8 mouse cellular contexts compared by ENCODE assay signal in genomic region chr6:51379074-51379473, GRCm38 (mm10). TPM values are rescaled to one million over a fixed set of nuclear protein-coding genes. Genes with fewer than 3 reads are reported as not detected.
DNase-seq lines count a peak whose midpoint lies in the region; ATAC-seq lines count a peak whose summit lies in the region.

No protein-coding gene starts in this region.

- WGBS in heart, embryonic 10.5 days, result 13% methylated on average over 5 of the region's 5 CpGs
- WGBS in liver, embryonic 16.5 days (ENCODE audit: insufficient replicate concordance), result 25% methylated on average over 5 of the region's 5 CpGs

- peaks cover 18% of the 10 kb centered on the region for H3K4me1 ChIP-seq in heart, embryonic 10.5 days
- no peaks in the 10 kb centered on the region; the same call in 1 of the 2 replicates for H3K4me1 ChIP-seq in liver, embryonic 16.5 days (ENCODE audit: control insufficient read depth, low read depth, low read length)

- peak overlapping the region; percentile 53 for H3K4me2 ChIP-seq in liver, embryonic 16.5 days (ENCODE audit: low read depth, low read length)

- DNase-seq in heart, embryonic 10.5 days (ENCODE audit: low spot score), result no peak
- DNase-seq in heart, postnatal 25 days (ENCODE audit: low spot score), result no peak
- peak; percentile 73 for DNase-seq in Muller cell, postnatal 12 days (ENCODE audit: inconsistent ontology term)
- DNase-seq in forelimb bud, embryonic 11.5 days (ENCODE audit: low read depth, low spot score), result peak; percentile 33
- DNase-seq in right cerebral cortex, postnatal 25 days, result no peak
- DNase-seq in ovary, adult 18-20 months (ENCODE audit: low spot score), result no peak
- no peak for DNase-seq in kidney, postnatal 4 days

- no peak overlapping the region for H3K9ac ChIP-seq in liver, embryonic 16.5 days (ENCODE audit: low read depth, low read length)

- no peak for ATAC-seq in liver, embryonic 16.5 days (ENCODE audit: low read depth)

- no peaks in the 10 kb centered on the region for H3K36me3 ChIP-seq in heart, embryonic 10.5 days
- H3K36me3 ChIP-seq in liver, embryonic 16.5 days (ENCODE audit: control insufficient read depth, insufficient read depth), result no peaks in the 10 kb centered on the region

- H3K4me3 ChIP-seq in heart, embryonic 10.5 days, result peak overlapping the region; percentile 60
- H3K4me3 ChIP-seq in liver, embryonic 16.5 days (ENCODE audit: low read depth, low read length), result peak overlapping the region; percentile 44

- no peaks in the 10 kb centered on the region for H3K9me3 ChIP-seq in heart, embryonic 10.5 days
- no peaks in the 10 kb centered on the region for H3K9me3 ChIP-seq in liver, embryonic 16.5 days (replicated peaks; ENCODE audit: control insufficient read depth, low read length)

- peak overlapping the region; percentile 96 for H3K27ac ChIP-seq in heart, embryonic 10.5 days
- H3K27ac ChIP-seq in liver, embryonic 16.5 days (ENCODE audit: low read length), result no peak overlapping the region

- peaks cover 4% of the 10 kb centered on the region; the same call in 1 of the 2 replicates for H3K27me3 ChIP-seq in heart, embryonic 10.5 days (ENCODE audit: insufficient read depth, poor library complexity, severe bottlenecking)
- no peaks in the 10 kb centered on the region for H3K27me3 ChIP-seq in liver, embryonic 16.5 days (ENCODE audit: control insufficient read depth, insufficient read depth, low read depth, low read length)

- intact Hi-C loops in heart, postnatal 25 days (cut with DNase I), result no loop called here

RNA-seq across cellular contexts. Expression of gene Nfe2l3, which starts 53.4 kb away (rescaled TPM):
- 2.0 and 2.9 TPM in 2 replicates for polyA plus RNA-seq in heart, embryonic 10.5 days (2016; fragmentation: Nextera tagmentation; extraction: Ambion mirVana)
- under 1 TPM; 0.31 to 0.53 TPM for total RNA-seq in heart, postnatal 25 days (2021)
- 0.15 and 0.21 TPM in 2 replicates for polyA plus RNA-seq in liver, embryonic 16.5 days (2015; fragmentation: Nextera tagmentation; extraction: Ambion mirVana)

Comparison
In these comparisons a context has a peak if more than half of its experiments do, and no peak if none do; other contexts are left out.
1. DNase-seq: peak in Muller cell, postnatal 12 days (single experiment) and forelimb bud, embryonic 11.5 days (single experiment); none in heart, embryonic 10.5 days (single experiment), heart, postnatal 25 days (single experiment), right cerebral cortex, postnatal 25 days (single experiment), ovary, adult 18-20 months (single experiment) and kidney, postnatal 4 days (0 of 2).